Mouse (Mus musculus) c-Kit-positive CD71-positive TER-119-positive erythroid progenitor cells, embryonic 14.5 days (primary cell): ENCODE data around the gene Xylt1.

Experiments
- DNase-seq: peaks from one replicate; pipeline ENCODE4 v3.0.0-alpha.2; 2013; ENCODE audit warnings: low spot score

The Xylt1 gene

DNA sequence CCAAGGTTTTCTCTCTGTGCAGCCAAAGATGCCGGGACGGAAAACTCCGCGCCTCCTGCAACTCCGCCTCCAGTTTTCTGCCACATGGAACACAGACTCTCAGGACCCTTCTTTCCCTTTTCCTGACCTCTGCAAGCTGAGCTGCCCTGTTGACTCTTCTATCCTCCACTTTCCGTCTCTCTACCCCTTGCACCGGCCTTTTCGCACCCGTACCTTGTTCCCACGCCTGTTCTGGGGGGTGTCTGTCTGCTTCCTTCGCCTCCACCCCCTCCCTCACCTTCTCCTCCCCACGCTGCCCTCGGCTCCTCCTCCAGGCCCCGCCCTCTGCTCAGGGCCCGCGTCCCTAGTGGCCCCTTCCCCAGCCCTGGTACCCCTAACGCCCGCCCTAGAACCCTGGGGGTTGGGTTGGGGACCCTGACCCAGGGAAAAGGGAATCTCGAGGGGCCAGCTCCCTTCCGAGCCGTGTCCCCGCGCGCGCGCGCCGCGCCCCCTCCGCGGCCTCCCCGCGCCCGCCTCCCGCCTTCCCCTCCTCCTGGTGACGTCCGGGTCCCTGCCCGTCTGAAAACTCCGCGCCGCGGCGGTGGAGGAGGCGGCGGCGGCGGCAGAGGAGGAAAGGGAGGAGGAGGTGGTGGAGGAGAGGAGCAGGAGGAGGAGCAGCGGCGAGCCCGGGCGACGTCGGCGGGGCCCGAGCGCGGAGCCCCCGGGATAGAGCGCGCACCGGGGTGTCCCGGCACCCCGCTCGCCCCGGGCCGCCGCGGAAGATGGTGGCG, at the start of gene Xylt1:
TSS of gene Xylt1 (plus strand) at position 562 of the 770 bp plus-strand sequence.
- no peak for DNase-seq

GRCm38 (mm10) chr7:117333936-117334335, 46.8 kb upstream of the Xylt1 start:
- no peak for DNase-seq

- no peak for DNase-seq
Observed at GRCm38 (mm10) chr7:117356316-117356715, 24.5 kb upstream of the Xylt1 start.

DNA sequence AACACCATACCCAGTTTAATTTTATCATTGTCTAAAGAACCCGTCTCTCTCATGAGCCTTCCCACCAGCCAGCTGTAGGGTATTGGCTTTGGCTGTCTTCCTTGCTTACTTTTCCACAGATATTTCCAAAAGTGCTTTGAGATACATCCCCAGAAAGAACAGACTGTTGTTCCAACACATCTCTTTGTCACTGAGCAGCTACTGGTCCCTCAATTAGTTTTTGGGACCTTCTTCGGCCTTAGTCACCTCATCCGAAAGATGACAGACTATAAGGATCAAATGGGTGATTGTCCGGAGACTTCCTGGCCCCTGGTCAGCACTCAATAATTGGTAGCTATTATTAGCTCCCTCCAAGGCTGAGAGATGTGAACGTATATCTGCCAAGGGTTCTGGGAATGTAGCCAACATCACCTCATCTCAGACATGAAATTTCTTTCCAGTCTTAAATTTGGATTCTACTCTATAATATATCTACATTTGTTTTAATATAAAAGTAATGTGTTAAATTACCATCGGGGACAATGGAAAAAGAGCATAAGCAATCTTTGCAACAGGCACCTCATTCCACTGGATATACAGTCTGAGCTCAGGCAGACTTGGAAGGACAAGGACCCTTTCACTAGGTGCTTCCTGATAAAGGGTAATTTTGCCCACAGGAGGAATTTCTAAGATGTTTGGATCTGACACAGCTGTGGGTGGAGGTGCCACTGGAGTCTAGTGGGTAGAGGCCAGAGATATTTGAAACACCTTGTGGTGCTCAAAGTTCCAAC, 23.2 kb upstream of the Xylt1 start:
- no peak for DNase-seq

- no peak for DNase-seq
Observed at GRCm38 (mm10) chr7:117361281-117361680, 19.5 kb upstream of the Xylt1 start.

- DNase-seq, result no peak
Observed at GRCm38 (mm10) chr7:117362493-117362892, 18.3 kb upstream of the Xylt1 start.

DNA sequence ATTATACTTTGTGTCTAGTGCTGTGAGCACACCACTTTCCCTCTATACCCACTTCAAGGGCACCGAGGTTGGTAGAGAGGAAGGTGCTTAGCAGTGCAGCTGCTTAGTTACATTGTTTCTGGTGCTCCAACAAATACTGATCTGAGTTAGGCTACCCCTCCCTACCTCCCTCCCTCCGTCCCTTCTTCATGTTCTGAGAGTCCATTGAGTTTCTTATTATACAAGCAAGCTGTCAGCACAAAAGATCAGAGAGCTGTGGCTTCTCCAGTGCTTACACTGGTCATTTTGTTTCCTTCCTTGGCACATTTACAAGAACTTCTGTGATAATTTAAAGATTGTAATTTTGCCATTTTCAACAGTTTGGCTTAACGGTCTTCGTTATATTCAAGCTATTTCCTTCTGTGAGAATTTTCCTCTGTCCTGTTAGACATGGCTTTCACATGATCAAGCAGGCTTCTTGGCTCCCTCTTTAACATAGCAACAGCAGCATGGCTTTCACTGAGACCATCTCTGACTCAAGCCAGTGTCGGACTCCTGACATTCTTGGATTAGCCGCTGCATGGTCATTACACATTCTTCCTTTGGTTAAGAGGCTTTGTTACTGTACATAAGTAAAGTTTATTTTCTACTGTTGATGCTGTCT, 12.0 kb upstream of the Xylt1 start:
- DNase-seq, result no peak

GRCm38 (mm10) chr7:117369290-117369941, 11.4 kb upstream of the Xylt1 start:
- DNase-seq, result no peak

GRCm38 (mm10) chr7:117375886-117376309, 4.9 kb upstream of the Xylt1 start:
- no peak for DNase-seq

- no peak for DNase-seq
Observed at GRCm38 (mm10) chr7:117377138-117377537, 3.6 kb upstream of the Xylt1 start.

DNA sequence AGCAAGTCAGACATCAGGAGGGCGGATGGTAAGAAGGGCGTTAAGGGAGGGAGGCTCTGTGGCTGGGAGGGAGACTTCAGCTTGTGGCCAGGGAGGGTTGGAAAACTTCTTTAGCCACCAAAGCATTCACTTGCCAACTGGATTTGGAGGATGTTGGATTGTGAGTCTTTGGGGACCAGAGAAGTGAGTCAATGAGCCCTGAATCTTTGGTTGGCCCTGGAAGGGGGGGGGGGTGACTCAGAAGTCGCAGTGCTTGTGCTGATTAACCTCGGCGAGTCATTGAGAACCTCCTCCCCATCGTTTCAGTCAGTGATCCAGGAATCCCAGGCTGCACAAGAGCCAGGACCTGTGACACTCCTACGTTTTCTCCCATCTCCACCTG, 752 bp upstream of the Xylt1 start:
- no peak for DNase-seq

DNA sequence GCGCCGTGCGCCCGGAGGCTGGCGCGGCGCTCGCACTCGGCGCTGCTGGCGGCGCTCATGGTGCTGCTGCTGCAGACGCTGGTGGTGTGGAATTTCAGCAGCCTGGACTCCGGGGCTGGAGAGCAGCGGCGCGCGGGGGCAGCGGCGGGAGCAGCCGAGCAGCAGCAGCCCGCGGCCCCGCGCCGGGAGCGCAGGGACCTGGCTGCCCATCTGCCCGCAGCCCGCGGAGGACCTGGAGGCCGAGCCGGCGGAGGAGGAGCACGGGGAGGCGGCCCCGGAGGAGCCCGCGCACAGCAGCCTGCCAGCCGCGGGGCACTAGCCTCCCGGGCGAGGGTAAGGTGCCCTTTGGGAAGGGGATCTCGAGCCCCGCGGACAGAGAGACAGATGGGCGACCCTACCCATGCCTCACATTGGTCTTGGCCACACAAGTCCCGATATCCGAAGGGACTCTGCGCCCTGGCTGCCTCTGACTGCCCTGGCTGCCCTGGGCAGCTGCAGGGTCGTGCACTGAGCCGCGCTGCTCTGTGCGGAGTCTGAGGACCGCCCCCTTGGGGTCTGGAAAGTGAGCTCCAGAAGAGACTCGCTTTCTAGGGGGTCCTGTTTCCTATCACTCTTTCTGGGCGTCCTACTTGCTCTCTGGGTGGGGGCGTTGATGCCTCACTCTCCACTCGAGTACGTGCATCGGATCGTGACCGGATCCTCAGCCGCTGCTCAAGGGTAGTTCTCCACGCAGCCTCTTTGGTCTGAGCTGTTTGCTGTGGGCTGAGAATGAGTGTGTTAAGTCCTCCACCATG, 606 bp downstream of the Xylt1 start:
- DNase-seq, result no peak

DNA sequence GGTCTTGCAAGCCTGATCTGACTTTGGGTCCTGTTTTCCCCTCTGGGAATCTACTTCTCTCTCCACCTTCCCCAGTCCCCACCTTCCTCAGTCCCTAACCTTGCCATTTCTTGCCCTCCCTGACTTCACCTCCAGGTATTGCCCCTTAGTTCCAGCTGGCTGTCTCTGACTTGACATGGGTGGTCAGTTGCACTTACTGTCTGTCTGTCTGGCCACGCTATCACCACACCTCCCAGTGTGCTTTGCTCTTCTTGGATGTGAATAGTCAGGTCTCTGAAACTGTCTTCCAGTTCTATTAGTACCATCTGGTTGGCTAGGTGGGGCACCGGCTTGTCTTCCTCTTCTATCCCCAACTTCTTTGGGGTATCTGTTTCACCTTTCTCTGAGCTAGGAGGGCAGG, 1.2 kb downstream of the Xylt1 start:
- DNase-seq, result no peak

DNA sequence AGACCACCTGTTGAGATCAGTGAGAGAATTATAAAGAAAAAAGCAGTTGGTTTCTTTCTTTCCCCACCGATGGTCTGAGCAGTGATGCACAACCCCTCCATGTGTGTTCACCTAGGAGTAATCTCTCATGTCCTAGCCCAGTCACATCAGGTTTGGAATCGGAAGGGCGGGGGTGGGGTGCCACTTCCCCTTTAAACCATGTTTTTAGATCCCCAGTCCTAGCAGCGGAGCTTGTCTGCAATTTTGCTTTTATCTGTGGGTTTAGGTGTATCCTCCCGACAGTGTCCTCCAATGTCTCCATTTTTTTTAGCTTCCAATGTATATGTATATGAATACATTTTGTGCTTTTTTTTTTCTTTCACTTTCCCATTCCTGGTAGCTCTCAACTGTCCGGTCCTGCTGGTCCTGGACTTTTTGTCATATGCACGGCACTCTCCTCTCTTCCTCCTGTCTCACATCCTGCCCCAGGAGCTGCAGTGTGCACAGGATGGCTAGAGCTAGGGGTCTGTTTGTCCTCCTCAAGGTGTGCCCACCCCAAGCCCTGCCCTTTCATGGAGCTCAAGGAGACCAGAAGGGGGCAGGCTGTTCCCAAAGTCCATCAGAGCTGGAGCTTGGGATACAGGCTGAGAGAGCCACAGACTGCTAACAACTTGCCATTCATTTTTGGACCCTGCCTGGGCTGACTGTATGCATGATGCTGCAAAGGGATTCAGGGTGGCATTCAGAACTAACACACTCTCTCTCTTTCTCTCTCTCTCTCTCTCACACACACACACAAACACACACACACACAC, 2.6 kb downstream of the Xylt1 start:
- DNase-seq, result no peak

- DNase-seq, result no peak
Observed at GRCm38 (mm10) chr7:117386376-117386775, 5.6 kb downstream of the Xylt1 start.

GRCm38 (mm10) chr7:117388284-117388988, 7.7 kb downstream of the Xylt1 start:
- DNase-seq, result no peak

DNA sequence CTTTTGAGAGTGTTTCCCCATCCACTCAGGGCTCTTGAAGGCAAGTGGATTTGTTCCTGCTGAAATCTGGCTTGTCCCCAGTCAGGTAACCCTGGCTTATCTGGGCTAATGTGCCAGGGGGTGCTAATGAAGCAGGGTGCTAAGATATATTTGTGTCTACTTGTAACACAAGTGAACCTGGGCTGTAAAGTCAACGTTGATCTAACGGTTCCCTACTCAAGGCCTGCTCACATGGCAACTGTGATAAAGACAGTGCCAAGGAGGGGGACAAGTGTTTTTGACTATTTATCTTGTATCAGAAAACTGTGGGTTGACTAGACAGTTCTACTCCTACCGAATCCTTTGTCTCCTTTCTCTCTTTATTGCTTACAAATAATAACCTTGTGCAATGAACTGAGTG, 8.3 kb downstream of the Xylt1 start:
- no peak for DNase-seq

DNA sequence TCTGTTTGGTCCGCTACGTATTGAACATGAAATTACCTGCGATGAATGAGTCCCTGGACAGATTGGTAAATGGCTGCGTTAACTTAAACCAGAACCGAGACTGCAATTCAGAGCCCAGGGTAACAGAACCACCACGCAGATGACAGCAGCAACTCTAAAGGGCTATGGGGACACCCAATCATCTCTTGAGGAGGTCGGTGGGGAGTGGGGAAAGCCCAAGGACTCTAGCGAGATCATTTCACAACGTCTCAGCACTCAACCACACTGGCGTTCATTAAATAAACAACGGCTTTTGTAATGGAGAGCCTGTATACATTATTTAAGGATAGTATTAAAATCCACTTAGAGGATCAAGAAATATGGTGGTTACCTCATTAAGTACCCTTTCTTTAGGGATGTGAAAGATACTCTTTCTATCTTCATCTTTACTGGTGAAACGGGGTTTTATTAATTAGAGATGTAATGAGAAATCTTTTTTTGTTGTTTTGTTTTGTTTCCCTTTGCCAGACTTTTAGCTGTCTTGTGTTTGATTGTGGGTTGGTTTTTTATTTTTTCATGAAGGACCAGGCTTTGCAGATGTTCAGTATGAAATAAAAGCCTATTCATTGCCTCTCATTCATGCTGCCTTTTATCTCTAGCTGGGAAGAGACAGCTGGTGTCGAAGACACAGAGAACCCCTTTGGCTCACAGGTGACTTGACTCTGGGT, 12.2 kb downstream of the Xylt1 start:
- DNase-seq, result no peak

- DNase-seq, result peak; percentile 31
Observed at GRCm38 (mm10) chr7:117393976-117394375, 13.2 kb downstream of the Xylt1 start.
